Mouse (Mus musculus) myocyte (in vitro differentiated cells): Measurements from ENCODE around the gene Cacna1s.

ENCODE experiments used
- E2F4 ChIP-seq: IDR thresholded peaks from one replicate; pipeline ENCODE4 v1.6.1; 2011; ENCODE audit warnings: mild to moderate bottlenecking, control low read depth, moderate library complexity; ENCODE audit not compliant: insufficient read depth
- MAX ChIP-seq: IDR thresholded peaks from one replicate; pipeline ENCODE4 v1.6.1; 2011; ENCODE audit warnings: low read depth, mild to moderate bottlenecking, control low read depth
- MYOD1 ChIP-seq, 3 experiments: IDR thresholded peaks; one replicate each; pipeline ENCODE4 v1.6.1; 2011; ENCODE audit warnings: control low read depth in 2 of 3, low read depth in 2 of 3, mild to moderate bottlenecking in 2 of 3, moderate library complexity in 1 of 3; ENCODE audit not compliant: insufficient read length in 2 of 3, control insufficient read depth in 1 of 3
- POLR2A ChIP-seq: IDR thresholded peaks from one replicate; pipeline ENCODE4 v1.6.1; 2011; ENCODE audit warnings: low read depth, mild to moderate bottlenecking, control low read depth, moderate library complexity; ENCODE audit not compliant: insufficient read length
- REST ChIP-seq: IDR thresholded peaks from one replicate; pipeline ENCODE4 v1.6.1; 2011; ENCODE audit warnings: mild to moderate bottlenecking, control low read depth, moderate library complexity; ENCODE audit not compliant: insufficient read depth, insufficient read length
- SRF ChIP-seq: IDR thresholded peaks from one replicate; pipeline ENCODE4 v1.6.1; 2011; ENCODE audit warnings: low read depth; ENCODE audit not compliant: control insufficient read depth, insufficient read length
- TCF12 ChIP-seq: IDR thresholded peaks from one replicate; pipeline ENCODE4 v1.6.1; 2011; ENCODE audit warnings: mild to moderate bottlenecking, control low read depth; ENCODE audit not compliant: poor library complexity, insufficient read depth, severe bottlenecking
- TCF3 ChIP-seq: IDR thresholded peaks from one replicate; pipeline ENCODE4 v1.6.1; 2011; ENCODE audit warnings: low read depth, control low read depth; ENCODE audit not compliant: insufficient read length
- USF1 ChIP-seq: IDR thresholded peaks from one replicate; pipeline ENCODE4 v1.6.1; 2011; ENCODE audit warnings: low read depth, mild to moderate bottlenecking, control low read depth, moderate library complexity

DNA sequence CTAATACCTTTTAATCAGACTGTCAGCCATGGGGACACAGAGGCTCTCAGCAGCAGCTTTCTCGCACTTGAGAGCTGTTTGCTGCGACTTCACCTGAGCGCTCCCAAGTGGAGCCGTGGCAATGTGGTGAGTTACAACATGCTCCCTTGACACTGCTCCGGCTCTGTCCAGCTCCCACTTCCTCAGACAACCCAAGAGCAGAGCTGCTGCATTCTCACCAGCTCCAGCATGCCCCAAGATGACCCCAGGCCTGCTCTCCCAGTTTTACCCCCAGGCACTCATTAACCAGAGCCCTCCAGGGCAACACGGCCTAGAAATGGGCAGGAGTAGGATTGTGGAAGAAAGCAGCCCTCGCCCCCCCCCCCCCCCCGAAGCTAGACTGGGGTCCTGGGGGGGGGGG is 20.9 kb upstream of the Cacna1s start:
- TF ChIP-seq SRF: no peak
- no peak for TF ChIP-seq E2F4
- no peak for TF ChIP-seq TCF12
- no peak for TF ChIP-seq MYOD1 (IDR thresholded peaks at IDR 0.05; ENCODE audit: control insufficient read depth in 1 of 3, insufficient read length in 2 of 3, low read depth in 2 of 3)
- no peak for TF ChIP-seq POLR2A
- TF ChIP-seq MAX: no peak
- no peak for TF ChIP-seq USF1
- TF ChIP-seq REST: no peak
- TF ChIP-seq TCF3: no peak
